Mouse (Mus musculus): ENCODE results near the gene Cd46. TPM values are rescaled to one million over a fixed set of nuclear protein-coding genes. Genes with fewer than 3 reads are reported as not detected.
A peak's percentile ranks its signal among the peaks of the same experiment; 100 is the strongest.

Gene Cd46
- polyA plus RNA-seq, 1 experiment: 5.5 TPM

GRCm38 (mm10) chr1:195033941-195034340 lies 58.1 kb downstream of the Cd46 start:
- no peaks in the 10 kb centered on the region; the same call in 1 of the 2 replicates for H3K4me1 ChIP-seq (ENCODE audit: control insufficient read depth, insufficient read depth, low read length)
- WGBS: 5% methylated on average over 1 of the region's 1 CpGs
- no peaks in the 10 kb centered on the region for H3K27me3 ChIP-seq (ENCODE audit: control insufficient read depth, insufficient read depth, low read length)
- TF ChIP-seq POLR2A (IDR thresholded peaks at IDR 0.05; ENCODE audit: borderline replicate concordance, insufficient read depth, low read length) (no peak), CTCF (IDR thresholded peaks at IDR 0.05; ENCODE audit: borderline replicate concordance, insufficient read depth, low read depth, low read length) (no peak)
- no peak overlapping the region for H3K4me3 ChIP-seq (replicated peaks; ENCODE audit: insufficient read depth, low read depth, low read length)
- no peak overlapping the region for H3K27ac ChIP-seq (ENCODE audit: insufficient read depth, low read length)
- peak in 1 of 2 experiments; percentile 70 for DNase-seq

- 96% methylated on average over 1 of the region's 1 CpGs for WGBS
These were observed 59.3 kb downstream of the Cd46 start for GRCm38 (mm10) chr1:195032738-195033137.

GRCm38 (mm10) chr1:195031786-195032185 lies 60.3 kb downstream of the Cd46 start:
- no peak overlapping the region for H3K4me3 ChIP-seq (replicated peaks; ENCODE audit: insufficient read depth, low read depth, low read length)

More at GRCm38 (mm10) chr1:195032738-195033137, 59.3 kb downstream of the Cd46 start:
- TF ChIP-seq POLR2A (IDR thresholded peaks at IDR 0.05; ENCODE audit: borderline replicate concordance, insufficient read depth, low read length): no peak
- TF ChIP-seq CTCF (IDR thresholded peaks at IDR 0.05; ENCODE audit: borderline replicate concordance, insufficient read depth, low read depth, low read length): no peak
- H3K4me3 ChIP-seq (replicated peaks; ENCODE audit: insufficient read depth, low read depth, low read length): no peak overlapping the region
- H3K27me3 ChIP-seq (ENCODE audit: control insufficient read depth, insufficient read depth, low read length): no peaks in the 10 kb centered on the region
- H3K27ac ChIP-seq (ENCODE audit: insufficient read depth, low read length): no peak overlapping the region
- DNase-seq: no peak
- no peaks in the 10 kb centered on the region; the same call in 1 of the 2 replicates for H3K4me1 ChIP-seq (ENCODE audit: control insufficient read depth, insufficient read depth, low read length)

GRCm38 (mm10) chr1:195027507-195027906 lies 64.5 kb downstream of the Cd46 start:
- H3K27ac ChIP-seq (ENCODE audit: insufficient read depth, low read length): no peak overlapping the region
- no peak for DNase-seq
- H3K4me1 ChIP-seq (ENCODE audit: control insufficient read depth, insufficient read depth, low read length): no peaks in the 10 kb centered on the region; the same call in 1 of the 2 replicates
- TF ChIP-seq CTCF (IDR thresholded peaks at IDR 0.05; ENCODE audit: borderline replicate concordance, insufficient read depth, low read depth, low read length) (no peak), POLR2A (IDR thresholded peaks at IDR 0.05; ENCODE audit: borderline replicate concordance, insufficient read depth, low read length) (no peak)
- WGBS: 85% methylated on average over 1 of the region's 1 CpGs
- H3K4me3 ChIP-seq (replicated peaks; ENCODE audit: insufficient read depth, low read depth, low read length): no peak overlapping the region
- H3K27me3 ChIP-seq (ENCODE audit: control insufficient read depth, insufficient read depth, low read length): no peaks in the 10 kb centered on the region

More at GRCm38 (mm10) chr1:195031786-195032185, 60.3 kb downstream of the Cd46 start:
- no peaks in the 10 kb centered on the region; the same call in 1 of the 2 replicates for H3K4me1 ChIP-seq (ENCODE audit: control insufficient read depth, insufficient read depth, low read length)
- no peak for DNase-seq
- no peaks in the 10 kb centered on the region for H3K27me3 ChIP-seq (ENCODE audit: control insufficient read depth, insufficient read depth, low read length)
- TF ChIP-seq CTCF (IDR thresholded peaks at IDR 0.05; ENCODE audit: borderline replicate concordance, insufficient read depth, low read depth, low read length) (no peak), POLR2A (IDR thresholded peaks at IDR 0.05; ENCODE audit: borderline replicate concordance, insufficient read depth, low read length) (no peak)
- no peak overlapping the region for H3K27ac ChIP-seq (ENCODE audit: insufficient read depth, low read length)

GRCm38 (mm10) chr1:195023848-195024247 lies 68.2 kb downstream of the Cd46 start:
- DNase-seq: no peak
- 94% methylated on average over 1 of the region's 1 CpGs for WGBS
- no peaks in the 10 kb centered on the region for H3K27me3 ChIP-seq (ENCODE audit: control insufficient read depth, insufficient read depth, low read length)
- no peak overlapping the region for H3K4me3 ChIP-seq (replicated peaks; ENCODE audit: insufficient read depth, low read depth, low read length)
- TF ChIP-seq CTCF (IDR thresholded peaks at IDR 0.05; ENCODE audit: borderline replicate concordance, insufficient read depth, low read depth, low read length): no peak
- TF ChIP-seq POLR2A (IDR thresholded peaks at IDR 0.05; ENCODE audit: borderline replicate concordance, insufficient read depth, low read length): no peak
- H3K27ac ChIP-seq (ENCODE audit: insufficient read depth, low read length): no peak overlapping the region
- peaks cover 4% of the 10 kb centered on the region for H3K4me1 ChIP-seq (ENCODE audit: control insufficient read depth, insufficient read depth, low read length)

GRCm38 (mm10) chr1:195021831-195022230 lies 70.2 kb downstream of the Cd46 start:
- H3K27ac ChIP-seq (ENCODE audit: insufficient read depth, low read length): no peak overlapping the region
- no peaks in the 10 kb centered on the region for H3K27me3 ChIP-seq (ENCODE audit: control insufficient read depth, insufficient read depth, low read length)
- 94% methylated on average over 2 of the region's 2 CpGs for WGBS
- no peak for DNase-seq
- no peak overlapping the region for H3K4me3 ChIP-seq (replicated peaks; ENCODE audit: insufficient read depth, low read depth, low read length)
- TF ChIP-seq POLR2A (IDR thresholded peaks at IDR 0.05; ENCODE audit: borderline replicate concordance, insufficient read depth, low read length): no peak
- TF ChIP-seq CTCF (IDR thresholded peaks at IDR 0.05; ENCODE audit: borderline replicate concordance, insufficient read depth, low read depth, low read length): no peak
- H3K4me1 ChIP-seq (ENCODE audit: control insufficient read depth, insufficient read depth, low read length): peaks cover 9% of the 10 kb centered on the region

GRCm38 (mm10) chr1:195019062-195019600 lies 72.9 kb downstream of the Cd46 start:
- no peak for TF ChIP-seq CTCF (IDR thresholded peaks at IDR 0.05; ENCODE audit: borderline replicate concordance, insufficient read depth, low read depth, low read length)
- TF ChIP-seq POLR2A (IDR thresholded peaks at IDR 0.05; ENCODE audit: borderline replicate concordance, insufficient read depth, low read length): no peak
- Histone ChIP-seq H3K4me3 (replicated peaks; ENCODE audit: insufficient read depth, low read depth, low read length) (peak overlapping the region; percentile 45), H3K27ac (ENCODE audit: insufficient read depth, low read length) (no peak overlapping the region), H3K4me1 (ENCODE audit: control insufficient read depth, insufficient read depth, low read length) (peaks cover 15% of the 10 kb centered on the region), H3K27me3 (ENCODE audit: control insufficient read depth, insufficient read depth, low read length) (no peaks in the 10 kb centered on the region)
- 91% methylated on average over 5 of the region's 5 CpGs for WGBS
- peak in 1 of 2 experiments; percentile 24 for DNase-seq

Measured in cerebellum, adult 2 months (tissue).